Mouse (Mus musculus): ENCODE measurements around the gene Tmem202.
A peak's percentile ranks its signal among the peaks of the same experiment; 100 is the strongest.

The Tmem202 gene

DNA sequence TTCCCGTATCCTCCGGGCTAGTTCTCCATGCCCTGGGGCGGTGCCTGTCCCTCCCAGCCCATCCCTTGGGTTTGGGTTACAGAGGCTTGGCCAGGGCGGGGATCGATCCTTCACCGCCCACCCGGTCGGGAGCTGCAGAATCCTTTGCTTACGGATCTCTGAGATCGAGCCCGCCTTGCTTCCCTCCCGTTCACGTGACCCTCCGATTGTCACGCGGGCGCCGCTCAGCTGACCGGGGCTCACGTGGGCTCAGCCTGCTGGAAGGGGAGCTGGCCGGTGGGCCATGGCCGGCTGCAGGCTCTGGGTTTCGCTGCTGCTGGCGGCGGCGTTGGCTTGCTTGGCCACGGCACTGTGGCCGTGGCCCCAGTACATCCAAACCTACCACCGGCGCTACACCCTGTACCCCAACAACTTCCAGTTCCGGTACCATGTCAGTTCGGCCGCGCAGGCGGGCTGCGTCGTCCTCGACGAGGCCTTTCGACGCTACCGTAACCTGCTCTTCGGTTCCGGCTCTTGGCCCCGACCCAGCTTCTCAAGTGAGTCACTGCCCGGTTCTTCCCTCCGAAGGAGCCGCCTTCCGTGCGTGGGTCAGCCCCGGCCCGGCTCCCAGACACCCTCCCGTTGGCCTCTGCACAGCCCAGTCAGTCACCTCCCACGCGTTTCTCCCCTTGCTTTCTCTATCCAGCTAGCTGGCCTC is at the start of gene Tmem202, which contains the start of gene Hexa:
Gene Tmem202, minus strand, starts transcription at position 407 of the 697 bp plus-strand sequence.
Gene Hexa, plus strand, starts transcription at position 100 of the 697 bp plus-strand sequence.
- DNase-seq: peak; percentile 70

DNA sequence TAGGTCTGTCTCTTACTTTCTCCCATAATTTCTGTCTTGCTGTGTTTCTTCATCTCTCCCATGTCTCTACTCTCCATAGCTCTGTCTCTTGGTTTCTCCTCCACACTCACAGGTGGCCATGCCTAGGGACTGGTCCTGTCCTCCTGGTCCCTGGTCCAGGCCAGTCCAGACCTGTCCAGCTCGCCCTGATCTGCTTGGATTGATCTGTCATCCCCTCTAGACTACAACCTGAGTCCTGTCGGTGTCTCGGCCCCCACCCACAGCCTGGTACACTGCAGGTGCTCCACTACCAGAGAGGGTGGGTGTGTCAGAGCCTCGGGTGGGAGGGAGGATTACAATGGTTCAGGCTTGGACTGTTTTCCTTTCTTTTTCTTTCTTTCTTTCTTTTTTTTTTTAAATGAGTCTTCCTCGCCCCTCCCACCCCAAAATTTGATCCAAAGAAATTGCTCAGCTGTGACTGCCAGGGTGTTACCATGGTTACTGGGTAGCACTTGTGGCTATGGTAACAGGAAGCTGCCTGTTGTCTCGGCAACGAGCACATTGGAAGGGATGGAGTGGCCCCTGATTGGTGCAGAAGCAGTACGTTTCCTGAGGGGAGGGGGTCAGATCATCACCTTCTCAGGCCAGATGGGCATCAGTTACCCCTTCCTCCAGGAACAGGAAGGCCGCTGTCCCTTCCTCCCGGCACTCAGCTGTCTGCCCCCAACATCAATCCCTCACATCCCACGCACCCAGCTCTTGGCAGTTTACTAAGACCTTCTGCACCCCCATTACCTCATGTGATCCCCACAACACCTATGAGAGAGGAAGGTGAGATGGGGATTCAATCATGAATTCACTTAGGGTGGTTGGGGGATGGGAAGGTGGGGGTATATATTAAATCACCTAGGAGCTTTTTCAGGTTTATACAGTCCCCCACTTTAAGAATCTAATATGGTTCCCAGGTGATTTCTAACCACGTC is 49.3 kb upstream of the Tmem202 start:
- no peak for DNase-seq

DNA sequence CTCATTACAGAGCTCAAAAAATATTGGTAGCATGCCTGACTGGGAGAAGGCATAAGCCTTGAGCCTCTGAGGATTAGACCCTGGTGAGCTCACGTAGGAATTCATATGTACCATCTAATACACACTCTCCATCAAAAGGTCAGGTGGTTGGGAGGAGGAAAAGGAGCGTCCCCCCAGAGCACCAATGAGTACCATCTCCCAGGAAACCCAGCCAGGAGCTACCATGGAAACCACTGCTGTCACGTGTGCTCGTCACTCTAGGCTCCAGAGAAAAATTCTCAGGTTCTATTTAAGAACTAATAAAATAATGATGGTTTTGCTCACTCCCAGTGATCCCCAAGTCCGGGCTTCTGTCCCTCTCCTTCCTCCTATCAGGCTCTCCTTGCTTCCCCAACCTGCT is 48.6 kb upstream of the Tmem202 start:
- no peak for DNase-seq

GRCm38 (mm10) chr9:59584871-59585308 is 45.2 kb upstream of the Tmem202 start:
- DNase-seq: peak; percentile 68

- DNase-seq: no peak
Observed at GRCm38 (mm10) chr9:59578505-59578867, 38.8 kb upstream of the Tmem202 start.

GRCm38 (mm10) chr9:59577844-59578504 is 38.3 kb upstream of the Tmem202 start, which contains the start of gene Celf6:
Celf6 (plus strand) TSS chr9:59577917.
- DNase-seq: peak; percentile 89

DNA sequence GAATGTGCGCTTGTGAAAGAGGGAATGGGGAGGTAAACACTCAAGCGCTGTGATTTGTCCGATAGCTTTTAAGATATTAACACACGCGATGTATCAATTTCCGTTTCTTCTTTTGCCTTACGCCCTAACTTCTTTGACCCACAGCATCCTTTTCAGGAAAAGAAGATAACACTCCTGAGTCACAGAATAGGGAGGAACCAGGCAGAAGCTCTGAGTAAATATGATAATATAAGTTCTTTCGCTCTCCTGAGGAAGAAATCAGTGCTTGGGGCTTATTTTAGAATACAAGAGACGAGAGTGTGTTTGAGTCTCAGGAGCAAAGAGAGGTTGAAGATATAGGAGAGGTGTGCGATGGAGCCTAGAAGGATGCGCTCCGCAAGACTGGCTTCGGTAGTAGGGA is 37.8 kb upstream of the Tmem202 start:
- no peak for DNase-seq

GRCm38 (mm10) chr9:59571852-59572251 is 32.2 kb upstream of the Tmem202 start:
- no peak for DNase-seq

DNA sequence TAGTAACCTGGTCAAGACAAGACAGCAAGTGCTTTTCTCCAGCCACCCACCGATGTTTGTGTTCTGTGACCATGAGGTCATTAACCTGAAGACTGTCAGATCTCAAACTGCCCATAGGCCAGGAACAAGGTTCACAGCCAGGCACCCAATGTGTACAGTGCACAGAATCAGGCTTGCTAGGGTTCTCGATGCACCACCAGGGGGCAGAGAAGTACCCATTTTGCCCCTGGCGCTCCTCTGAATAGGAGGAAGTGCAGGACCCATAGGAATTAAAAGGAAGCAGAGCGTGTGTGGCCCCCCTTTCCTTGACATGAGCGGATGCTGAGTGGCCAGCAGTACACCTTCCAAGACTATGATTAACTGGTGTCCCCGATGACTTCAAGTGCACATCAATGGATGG is 27.5 kb upstream of the Tmem202 start:
- peak; percentile 40 for DNase-seq

DNA sequence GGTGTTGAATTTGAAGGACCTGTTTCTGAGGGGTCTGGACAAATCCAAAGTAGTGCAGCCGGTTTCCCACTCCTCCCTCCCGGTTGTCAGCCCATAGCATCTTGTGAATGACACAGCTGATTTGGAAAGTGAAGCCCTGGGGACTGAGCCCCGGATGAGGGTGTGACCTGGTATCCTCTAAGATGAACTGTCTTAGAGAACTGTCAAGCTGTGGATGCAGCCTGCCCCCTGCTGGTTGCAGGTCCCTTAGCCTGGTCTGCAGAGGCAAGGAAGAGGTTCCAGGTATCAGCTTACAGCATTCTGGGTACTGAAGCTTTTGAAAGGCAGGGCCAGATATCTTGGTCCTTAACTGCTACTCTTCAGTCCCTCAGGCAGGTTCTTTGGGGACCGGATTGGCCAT is 26.0 kb upstream of the Tmem202 start:
- DNase-seq: peak; percentile 46

- DNase-seq: no peak
Observed at GRCm38 (mm10) chr9:59553719-59554118, 14.1 kb upstream of the Tmem202 start.

DNA sequence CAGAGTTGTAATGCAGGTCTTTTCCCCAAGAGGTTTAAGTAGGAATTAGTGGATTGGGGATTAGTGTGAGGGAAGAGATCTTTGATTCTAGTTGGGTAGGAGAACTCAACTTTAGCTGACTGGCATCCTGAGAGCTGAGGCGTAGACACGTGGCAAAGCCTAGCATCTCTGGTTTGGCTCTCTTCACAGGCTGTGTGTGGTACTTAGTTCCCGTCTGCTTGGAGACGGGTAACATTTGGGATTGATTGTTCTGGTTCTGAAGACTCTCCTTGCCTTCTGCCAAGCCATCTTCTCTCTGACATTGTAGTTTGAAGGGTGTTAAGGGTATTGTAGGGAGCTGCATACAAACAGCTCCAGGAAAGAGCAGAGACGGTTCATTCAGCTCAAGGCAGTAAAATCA is 13.0 kb upstream of the Tmem202 start:
- no peak for DNase-seq

DNA sequence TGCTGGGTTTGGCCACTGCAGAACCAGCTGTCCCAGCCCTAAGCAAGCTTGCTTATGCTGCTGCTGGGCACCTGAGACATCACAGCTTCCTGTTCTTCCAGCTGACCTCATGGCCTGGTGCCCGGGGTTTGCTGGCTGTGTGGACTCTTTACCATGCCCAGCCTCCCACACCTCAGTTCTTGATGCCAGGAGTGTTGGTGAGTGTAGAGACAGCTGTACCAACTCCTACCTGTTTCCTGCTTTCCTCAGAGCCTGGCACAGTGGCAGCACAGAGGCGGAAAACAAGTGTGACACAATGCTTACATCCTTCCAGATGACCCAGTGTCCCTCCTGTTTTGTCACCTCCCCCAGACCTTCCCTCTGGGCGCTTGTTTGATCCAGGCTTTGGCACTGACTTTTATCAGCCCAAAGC is 12.0 kb upstream of the Tmem202 start:
- DNase-seq: no peak

DNA sequence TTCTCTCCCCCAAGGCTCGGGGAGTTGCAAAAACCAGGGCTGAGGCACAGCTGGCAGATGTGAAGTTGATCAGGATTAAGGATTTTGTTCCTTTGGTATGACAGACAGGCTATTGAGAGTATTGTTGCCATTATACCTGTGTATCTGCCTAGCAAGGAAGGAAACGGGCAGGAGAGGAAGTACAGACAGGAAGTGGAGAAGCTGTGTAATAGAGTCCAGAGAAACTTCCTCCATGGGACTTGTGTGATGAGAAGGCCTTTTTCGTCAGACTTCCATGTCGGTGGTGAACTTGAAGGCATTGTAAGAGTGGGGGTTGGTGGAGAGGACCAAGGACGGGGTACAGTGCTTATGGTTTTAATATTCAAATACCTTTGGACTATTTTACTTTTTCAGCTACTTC is 11.4 kb upstream of the Tmem202 start:
- no peak for DNase-seq

- no peak for DNase-seq
Observed at GRCm38 (mm10) chr9:59550077-59550476, 10.4 kb upstream of the Tmem202 start.

DNA sequence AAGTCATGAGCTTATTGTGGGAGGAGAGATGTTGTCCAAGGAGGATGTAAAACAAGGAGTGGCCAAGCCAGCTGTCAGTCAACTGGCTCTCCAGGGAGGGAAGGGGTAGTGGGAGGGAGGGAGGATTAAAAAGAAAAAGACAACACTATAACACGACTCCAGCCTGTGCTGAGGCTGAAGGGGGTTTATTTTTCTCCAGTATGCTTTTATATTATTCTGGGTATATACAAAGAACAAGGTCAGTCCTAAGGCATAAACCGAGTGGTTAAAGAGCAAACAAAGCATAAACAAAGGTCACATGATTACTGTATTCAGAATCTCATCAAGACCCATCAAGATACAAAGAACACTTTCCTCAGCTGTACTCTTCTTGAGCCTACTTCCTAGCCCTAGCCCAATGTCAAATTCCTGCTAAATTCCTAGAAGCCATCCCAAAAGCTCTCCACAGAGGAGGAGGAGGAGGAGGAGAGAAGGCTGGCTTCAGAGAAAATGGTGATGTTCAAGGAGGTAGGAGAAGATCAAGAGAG is 9.4 kb upstream of the Tmem202 start:
- DNase-seq: no peak

GRCm38 (mm10) chr9:59547869-59548268 is 8.2 kb upstream of the Tmem202 start:
- DNase-seq: no peak

- no peak for DNase-seq
Observed at GRCm38 (mm10) chr9:59544739-59545138, 5.1 kb upstream of the Tmem202 start.

DNA sequence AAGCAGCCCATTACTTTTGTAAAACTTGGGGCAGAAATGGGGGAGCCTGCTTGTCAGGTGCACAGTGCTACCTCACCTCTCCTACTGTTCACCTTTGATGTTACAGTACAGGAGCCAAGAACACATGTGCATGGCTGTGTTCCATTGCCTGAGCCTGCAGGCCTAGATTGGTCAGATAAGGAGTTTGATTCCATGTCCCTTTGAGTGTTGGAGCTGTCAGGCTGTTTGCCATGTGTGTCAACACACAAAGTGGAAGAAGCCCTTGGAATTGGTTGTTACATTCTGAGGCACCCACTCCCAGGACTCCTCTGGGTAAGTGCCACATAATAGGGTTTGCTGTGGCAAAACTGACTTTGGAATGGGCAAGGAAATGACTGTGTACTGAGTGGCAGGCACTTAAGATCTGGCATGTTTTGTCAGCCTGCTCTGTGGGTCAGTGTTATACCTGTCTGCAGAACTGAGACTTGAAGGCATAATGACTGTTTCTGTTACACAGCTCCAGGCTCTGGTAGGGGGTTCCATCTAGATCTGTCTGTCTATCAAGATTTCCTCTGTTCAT is 3.2 kb upstream of the Tmem202 start:
- no peak for DNase-seq

- no peak for DNase-seq
Observed at GRCm38 (mm10) chr9:59541617-59542016, 2.0 kb upstream of the Tmem202 start.

GRCm38 (mm10) chr9:59537651-59538050 is 2.0 kb downstream of the Tmem202 start:
- DNase-seq: no peak

DNA sequence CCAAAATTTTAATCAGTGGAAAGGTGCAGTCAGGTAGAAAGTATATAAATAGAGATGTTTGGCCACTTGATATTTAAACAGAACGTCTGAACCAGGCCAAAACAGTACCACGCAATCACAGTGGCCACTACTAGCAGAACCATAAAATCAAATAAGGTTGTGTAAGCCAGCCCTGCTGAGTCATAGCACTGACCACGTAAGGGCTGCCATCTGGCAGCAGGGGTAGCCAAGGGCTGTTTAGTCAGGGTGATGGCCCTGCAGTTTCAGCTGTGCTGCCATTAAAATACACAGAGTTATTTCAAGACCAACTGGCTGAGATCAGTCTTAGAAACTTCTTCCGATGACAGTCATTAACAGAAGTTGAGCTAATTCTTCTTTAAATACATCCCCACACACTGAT is 5.8 kb downstream of the Tmem202 start:
- peak; percentile 65 for DNase-seq

DNA sequence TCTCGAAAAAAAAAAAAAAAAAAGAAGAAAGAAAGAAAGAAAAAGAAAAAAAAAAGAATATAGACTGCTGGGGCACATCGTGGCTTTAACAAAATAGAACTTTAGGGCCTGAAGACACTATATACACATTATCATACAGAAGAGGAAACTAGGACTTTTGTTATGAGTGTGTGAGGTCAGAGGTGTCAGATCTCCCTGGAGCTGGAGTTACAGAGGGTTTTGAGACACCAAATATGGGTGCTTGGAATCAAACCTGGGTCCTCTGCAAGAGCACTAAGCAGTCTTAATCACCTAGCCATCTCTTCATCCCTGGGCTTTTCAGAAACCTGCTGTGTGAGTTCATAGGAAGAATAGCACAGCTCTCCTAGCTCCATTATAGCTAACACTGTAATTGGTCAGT is 6.2 kb downstream of the Tmem202 start:
- DNase-seq: no peak

Data from cerebellum, adult 11 months (tissue).